Mouse (Mus musculus): Measurements from ENCODE around the gene Zfp369. TPM values are rescaled to one million over a fixed set of nuclear protein-coding genes. Genes with fewer than 3 reads are reported as not detected.

The Zfp369 gene
- polyA plus RNA-seq (2017; shearing (Covaris generic)) = 13.0 TPM

GRCm38 (mm10) chr13:65278383-65279341 is at the start of gene Zfp369:
TSS of gene Zfp369 (plus strand) at chr13:65278814.

DNA sequence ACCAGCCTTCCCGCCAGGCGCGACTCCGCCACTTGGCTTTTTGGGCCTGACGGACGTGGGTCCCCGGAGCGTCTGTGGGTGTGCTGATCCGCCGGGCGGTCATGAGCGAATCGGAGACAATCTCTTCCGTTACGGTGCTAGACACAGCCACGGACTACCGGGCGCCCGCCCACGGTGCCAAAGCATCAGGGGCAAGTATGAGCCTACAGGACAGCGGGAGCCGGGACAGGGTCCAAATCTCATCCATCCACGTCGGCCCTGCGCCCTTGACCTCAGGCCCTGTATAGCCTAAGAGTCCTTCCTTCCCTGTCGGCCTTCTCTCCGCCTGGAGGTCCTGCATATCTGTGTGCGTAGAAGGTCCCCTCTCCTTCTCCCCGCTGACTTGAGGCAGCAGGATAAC is 19.4 kb upstream of the Zfp369 start, which contains the start of gene Gm10775:
Gene Gm10775 (plus strand): TSS at position 301 of the 400 bp plus-strand sequence.

Other genes with a start within 250 kb of the Zfp369 start
- not detected for gene Spata31d1c, start 245.8 kb upstream of the Zfp369 start, polyA plus RNA-seq (2017; shearing (Covaris generic))
- not detected for gene Prss47, start 226.1 kb upstream of the Zfp369 start, polyA plus RNA-seq (2017; shearing (Covaris generic))
- 71.3 TPM for gene Mfsd14b, start 165.8 kb upstream of the Zfp369 start, polyA plus RNA-seq (2017; shearing (Covaris generic))
- not detected for gene Olfr465-ps1, start 140.7 kb upstream of the Zfp369 start, polyA plus RNA-seq (2017; shearing (Covaris generic))
- 0.35 TPM for gene Olfr466, start 128.6 kb upstream of the Zfp369 start, polyA plus RNA-seq (2017; shearing (Covaris generic))
- not detected for gene Nlrp4f, start 72.8 kb upstream of the Zfp369 start, polyA plus RNA-seq (2017; shearing (Covaris generic))
- not detected for gene Gm10775, start 19.3 kb upstream of the Zfp369 start, polyA plus RNA-seq (2017; shearing (Covaris generic))
- not detected for gene Gm10139, start 233.9 kb downstream of the Zfp369 start, polyA plus RNA-seq (2017; shearing (Covaris generic))

Data from effector memory CD4-positive, alpha-beta T cell, adult 5 months (primary cell).